Mouse (Mus musculus) heart, postnatal 25 days (tissue): ENCODE data around the gene Fbxl14. TPM values are rescaled to one million over a fixed set of nuclear protein-coding genes. Genes with fewer than 3 reads are reported as not detected.

ENCODE experiments used
- DNase-seq: peaks from one replicate; pipeline ENCODE4 v3.0.0; 2022; ENCODE audit warnings: low spot score
- intact Hi-C: fragments of 180-260 bp; cut with DNase I; formaldehyde crosslinking; loops from one replicate; pipeline ENCODE4 v1.15.1; 2025
- total RNA-seq, 2 experiments: library from RNA; stranded (reverse); gene quantifications; 2 replicates each; pipeline ENCODE4 v1.2.3; 2021

Fbxl14 gene
- total RNA-seq, 2 experiments from 2014 or later = 15.4 to 15.6 TPM

GRCm38 (mm10) chr6:119487619-119488018 is 8.2 kb downstream of the Fbxl14 start:
- intact Hi-C loops = loop anchor here (5.0 to 10.0 kb wide), 3 partner anchors 305 to 517 kb away; no protein-coding TSS in a partner anchor
- no peak for DNase-seq

GRCm38 (mm10) chr6:119489765-119490164 is 10.3 kb downstream of the Fbxl14 start:
- DNase-seq = no peak
- intact Hi-C loops = loop anchor here (2.0 to 10.0 kb wide), 6 partner anchors 53 to 708 kb away; partner anchors contain the start of gene Wnt5b

GRCm38 (mm10) chr6:119490549-119490948 is 11.1 kb downstream of the Fbxl14 start:
- intact Hi-C loops = loop anchor here (2.0 to 5.0 kb wide), 3 partner anchors 52 to 707 kb away; partner anchors contain the start of gene Wnt5b
- DNase-seq = no peak

GRCm38 (mm10) chr6:119491006-119491405 is 11.5 kb downstream of the Fbxl14 start:
- intact Hi-C loops = loop anchor here (2.0 to 5.0 kb wide), 3 partner anchors 51 to 706 kb away; partner anchors contain the start of gene Wnt5b
- DNase-seq = no peak

GRCm38 (mm10) chr6:119491997-119492629 is 12.6 kb downstream of the Fbxl14 start:
- DNase-seq = no peak
- intact Hi-C loops = loop anchor here (2.0 to 5.0 kb wide), 3 partner anchors 50 to 705 kb away; partner anchors contain the start of gene Wnt5b

GRCm38 (mm10) chr6:119492630-119493014 is 13.2 kb downstream of the Fbxl14 start:
- DNase-seq = no peak
- intact Hi-C loops = loop anchor here (5.0 kb wide), 2 partner anchors 50 to 705 kb away; partner anchors contain the start of gene Wnt5b

- intact Hi-C loops = no loop called here
- DNase-seq = peak; percentile 29
Measured at GRCm38 (mm10) chr6:119499271-119499670, 19.8 kb downstream of the Fbxl14 start.

- intact Hi-C loops = no loop called here
- DNase-seq = no peak
Measured at GRCm38 (mm10) chr6:119500086-119500485, 20.6 kb downstream of the Fbxl14 start.

- intact Hi-C loops = no loop called here
- DNase-seq = no peak
Measured at GRCm38 (mm10) chr6:119502031-119502430, 22.6 kb downstream of the Fbxl14 start.

- DNase-seq = no peak
- intact Hi-C loops = no loop called here
Measured at GRCm38 (mm10) chr6:119504756-119505155, 25.3 kb downstream of the Fbxl14 start.

GRCm38 (mm10) chr6:119505525-119506225 is 26.2 kb downstream of the Fbxl14 start:
- intact Hi-C loops = no loop called here
- no peak for DNase-seq

GRCm38 (mm10) chr6:119508221-119508620 is 28.8 kb downstream of the Fbxl14 start:
- no peak for DNase-seq
- intact Hi-C loops = no loop called here

GRCm38 (mm10) chr6:119508634-119509375 is 29.3 kb downstream of the Fbxl14 start:
- intact Hi-C loops = no loop called here
- DNase-seq = no peak

GRCm38 (mm10) chr6:119509437-119510037 is 30.1 kb downstream of the Fbxl14 start:
- intact Hi-C loops = no loop called here

GRCm38 (mm10) chr6:119512701-119513100 is 33.2 kb downstream of the Fbxl14 start:
- intact Hi-C loops = no loop called here
- DNase-seq = no peak

More at GRCm38 (mm10) chr6:119509437-119510037, 30.1 kb downstream of the Fbxl14 start:
- DNase-seq = no peak

GRCm38 (mm10) chr6:119513452-119513851 is 34.0 kb downstream of the Fbxl14 start:
- no peak for DNase-seq

GRCm38 (mm10) chr6:119514085-119514484 is 34.6 kb downstream of the Fbxl14 start:
- intact Hi-C loops = no loop called here
- no peak for DNase-seq

More at GRCm38 (mm10) chr6:119513452-119513851, 34.0 kb downstream of the Fbxl14 start:
- intact Hi-C loops = no loop called here

- intact Hi-C loops = no loop called here
- DNase-seq = no peak
Measured at GRCm38 (mm10) chr6:119520731-119521130, 41.3 kb downstream of the Fbxl14 start.

- no peak for DNase-seq
- intact Hi-C loops = no loop called here
Measured at GRCm38 (mm10) chr6:119521482-119521900, 42.0 kb downstream of the Fbxl14 start.

GRCm38 (mm10) chr6:119521931-119522391 is 42.5 kb downstream of the Fbxl14 start:
- intact Hi-C loops = no loop called here
- no peak for DNase-seq
